Mouse (Mus musculus): ENCODE results near the gene Prkar2b.
A peak's percentile ranks its signal among the peaks of the same experiment; 100 is the strongest.

Gene Prkar2b

DNA sequence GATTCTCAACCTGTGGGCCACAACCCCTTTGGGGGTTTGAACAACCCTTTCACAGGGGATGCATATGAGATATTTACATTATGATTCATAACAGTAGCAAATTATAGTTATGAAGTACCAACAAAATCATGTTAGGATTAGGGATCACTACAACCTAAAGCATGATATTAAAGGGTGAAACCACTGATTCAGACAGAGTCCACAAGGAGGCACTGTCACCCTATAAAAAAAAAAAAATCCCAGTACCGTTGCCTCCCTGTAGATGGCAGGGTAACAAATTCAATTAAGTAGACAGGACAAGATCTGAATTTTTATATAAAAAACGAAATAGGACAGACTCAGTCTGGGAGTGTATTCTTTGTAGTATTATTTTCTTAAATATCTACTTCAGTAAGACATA lies 93.6 kb downstream of the Prkar2b start:
- DNase-seq (ENCODE audit: low spot score in 2 of 2), result peak in 1 of 2 experiments; percentile 70

DNA sequence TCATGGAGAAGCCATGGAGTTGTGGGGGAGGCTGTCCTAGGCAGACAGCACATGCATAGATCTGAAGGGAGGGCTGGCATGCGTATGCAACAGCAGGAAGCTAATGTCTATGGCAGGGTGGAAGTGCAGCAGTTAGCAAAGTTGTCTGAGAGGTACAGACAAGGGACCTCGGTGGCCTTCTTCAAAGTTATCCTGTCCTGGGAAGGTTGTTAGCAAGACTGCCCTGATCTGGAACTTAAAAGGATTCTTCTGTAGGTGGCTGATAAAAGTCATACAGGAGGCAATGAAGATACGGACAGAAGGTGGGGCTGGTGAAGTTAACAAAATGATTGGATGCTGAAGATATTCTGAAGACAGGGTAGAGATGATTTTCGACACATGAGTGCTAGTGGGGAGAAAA lies 94.7 kb downstream of the Prkar2b start:
- no peak for DNase-seq (ENCODE audit: low spot score in 2 of 2)

GRCm38 (mm10) chr12:31965517-31966212 lies 95.4 kb downstream of the Prkar2b start:
- no peak for DNase-seq (ENCODE audit: low spot score in 2 of 2)

GRCm38 (mm10) chr12:31964074-31964473 lies 97.0 kb downstream of the Prkar2b start:
- DNase-seq (ENCODE audit: low spot score in 2 of 2), result no peak

- DNase-seq (ENCODE audit: low spot score in 2 of 2), result no peak
These were observed 105.3 kb downstream of the Prkar2b start for GRCm38 (mm10) chr12:31955843-31956242.

- no peak for DNase-seq (ENCODE audit: low spot score in 2 of 2)
These were observed 110.5 kb downstream of the Prkar2b start for GRCm38 (mm10) chr12:31950659-31951031.

GRCm38 (mm10) chr12:31949759-31950658 lies 111.1 kb downstream of the Prkar2b start, which contains the start of gene Hbp1:
Gene Hbp1, minus strand, starts transcription at chr12:31950535.
- peak; percentile 100 for DNase-seq (ENCODE audit: low spot score in 2 of 2)

DNA sequence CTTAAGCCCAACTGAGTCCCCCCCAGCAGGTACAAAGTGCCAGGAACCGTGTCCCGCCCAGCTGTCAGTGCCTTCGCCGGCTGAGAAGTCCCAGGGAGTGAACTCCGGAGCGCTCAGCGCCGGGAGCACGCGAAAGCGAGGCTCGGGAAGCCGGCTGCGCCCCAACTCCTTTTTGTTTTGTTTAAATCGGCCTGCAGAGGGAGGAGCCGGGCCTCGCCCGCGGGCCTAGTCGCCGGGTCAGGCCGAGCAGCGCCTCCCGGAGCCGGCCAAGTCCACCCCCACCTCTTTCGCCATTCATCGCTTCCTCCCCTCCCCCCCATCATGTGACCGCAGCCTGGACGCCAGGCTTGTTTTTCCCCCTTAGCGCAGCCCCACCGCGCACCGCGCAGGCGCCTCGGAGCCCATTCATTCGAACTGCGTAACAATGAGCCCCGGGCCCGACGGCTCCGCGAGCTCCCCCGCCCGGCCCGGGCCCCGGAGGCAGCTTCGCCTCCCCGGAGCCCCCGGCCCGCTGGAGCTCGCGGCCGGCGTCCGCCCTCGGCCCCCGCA lies 111.8 kb downstream of the Prkar2b start:
- DNase-seq (ENCODE audit: low spot score in 2 of 2), result peak; percentile 59 to 88

DNA sequence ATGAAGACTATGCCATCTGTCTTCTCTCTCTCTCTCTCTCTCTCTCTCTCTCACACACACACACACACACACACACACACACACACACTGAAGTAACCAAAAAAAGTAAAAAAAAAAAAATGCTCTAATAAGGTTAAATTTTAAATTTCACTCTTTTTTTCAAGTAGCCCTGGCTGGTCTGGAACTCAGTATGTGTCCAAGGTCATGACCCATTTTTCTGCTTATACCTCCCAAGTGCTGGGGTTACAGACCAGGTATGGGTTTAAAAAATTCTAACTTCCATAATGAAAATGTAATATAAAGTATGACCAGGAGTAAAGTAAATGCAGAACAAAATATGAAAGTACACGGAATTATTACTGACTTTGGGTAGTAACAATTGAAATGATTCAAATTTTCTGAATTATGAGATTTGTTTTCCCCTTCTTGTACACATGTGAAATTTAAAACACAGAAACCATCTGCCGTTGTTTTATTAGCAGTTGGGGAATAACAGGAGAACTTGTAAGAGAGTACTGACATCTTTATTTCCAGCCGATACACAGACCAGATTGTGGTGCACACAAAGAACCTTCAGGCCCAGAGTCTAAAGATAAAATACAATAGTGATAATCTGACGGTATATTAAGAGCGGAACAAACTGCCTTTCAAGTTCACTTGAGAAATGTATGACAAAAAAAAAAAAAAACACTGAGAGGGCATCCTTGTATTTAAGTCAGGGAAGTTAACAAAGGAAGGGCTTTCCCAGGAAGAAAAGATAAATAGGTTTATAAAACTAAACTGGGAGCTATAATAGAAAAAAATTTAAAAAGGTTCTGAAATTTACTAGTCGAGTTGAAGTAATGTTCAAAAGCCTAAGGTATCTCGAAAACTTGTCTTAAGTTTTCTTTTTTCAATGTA lies 112.7 kb downstream of the Prkar2b start:
- no peak for DNase-seq (ENCODE audit: low spot score in 2 of 2)

DNA sequence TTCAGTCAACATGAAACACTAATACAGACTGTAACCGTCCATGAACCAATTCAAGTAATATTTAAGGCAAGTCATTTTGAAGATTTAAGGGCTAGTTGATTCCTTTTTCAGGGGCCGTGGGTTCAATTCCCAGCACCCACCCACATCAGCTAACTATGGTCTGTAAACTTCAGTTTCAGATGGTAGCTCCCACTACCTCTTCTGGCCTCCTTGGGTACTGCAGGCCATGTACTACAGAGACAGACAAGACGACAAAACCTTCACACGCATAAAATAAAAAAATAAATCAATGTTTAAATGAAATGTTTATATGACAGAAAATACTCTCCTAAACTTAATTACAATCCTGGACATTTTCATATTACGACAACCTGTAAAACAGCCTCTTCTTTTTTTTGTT lies 113.6 kb downstream of the Prkar2b start:
- no peak for DNase-seq (ENCODE audit: low spot score in 2 of 2)

DNA sequence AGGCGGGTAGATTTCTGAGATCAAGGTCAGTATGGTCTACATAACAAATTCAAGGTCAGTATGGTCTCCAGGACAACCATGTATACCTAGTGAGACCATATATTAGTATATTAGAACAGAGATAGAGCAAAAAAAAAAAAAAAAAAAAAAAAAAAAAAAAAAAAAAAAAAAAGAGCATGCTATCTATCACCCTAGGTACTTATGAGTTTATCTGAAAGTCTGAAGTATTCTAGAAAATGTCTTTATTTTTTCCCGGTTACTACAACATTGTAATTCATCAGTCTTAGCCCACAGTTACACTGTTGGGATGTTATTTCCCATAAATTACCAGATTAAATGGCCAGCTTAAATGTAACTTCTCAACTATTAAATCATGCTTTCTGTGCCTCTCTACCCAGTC lies 116.7 kb downstream of the Prkar2b start:
- no peak for DNase-seq (ENCODE audit: low spot score in 2 of 2)

- no peak for DNase-seq (ENCODE audit: low spot score in 2 of 2)
These were observed 118.0 kb downstream of the Prkar2b start for GRCm38 (mm10) chr12:31943020-31943654.

DNA sequence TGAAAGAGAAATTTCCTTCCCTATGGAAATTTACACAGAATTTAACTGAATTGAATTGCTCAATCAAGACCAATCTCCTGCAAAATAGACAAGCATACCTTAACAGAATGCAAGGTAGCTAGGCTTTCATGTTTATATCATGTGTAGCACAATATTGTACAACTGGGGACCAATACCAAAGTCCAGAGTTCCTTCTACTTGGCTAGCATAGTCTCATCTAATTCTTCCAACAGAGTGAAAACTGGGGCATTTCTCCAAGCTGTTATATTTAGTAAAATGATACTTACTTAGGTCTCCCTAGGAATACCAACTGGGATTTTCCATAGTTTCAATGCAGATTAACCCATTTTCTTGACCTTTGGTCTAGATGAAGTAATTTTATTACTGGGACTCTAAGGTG lies 122.1 kb downstream of the Prkar2b start:
- DNase-seq (ENCODE audit: low spot score in 2 of 2), result no peak

DNA sequence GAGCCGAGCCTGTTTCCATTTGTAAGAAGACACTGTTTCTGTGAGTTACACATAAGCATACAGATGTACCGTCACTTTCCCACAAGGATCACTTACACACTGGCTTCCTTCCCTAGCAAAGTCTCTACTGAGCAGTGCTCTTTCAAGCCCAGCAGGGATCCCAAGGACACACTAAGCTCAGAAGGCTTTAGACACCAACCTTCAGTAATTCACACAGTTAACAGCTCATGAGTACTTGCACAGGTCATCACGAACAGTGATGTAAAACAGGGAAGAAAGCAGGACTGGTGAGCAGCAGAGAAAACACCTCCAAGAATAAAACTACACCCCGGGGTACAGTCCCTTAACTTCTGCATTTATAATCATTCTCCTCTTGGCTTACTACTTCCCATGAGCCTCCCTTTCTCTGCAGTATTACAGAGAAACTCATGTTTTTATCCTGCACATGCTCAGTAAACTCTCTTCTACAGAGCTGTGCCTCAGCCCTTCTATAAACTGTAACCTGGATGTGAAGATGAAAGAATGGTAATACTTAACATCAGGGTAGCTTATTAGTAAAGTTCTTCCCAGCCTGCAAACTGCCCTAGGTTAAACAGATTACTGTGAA lies 122.6 kb downstream of the Prkar2b start:
- DNase-seq (ENCODE audit: low spot score in 2 of 2), result no peak

GRCm38 (mm10) chr12:31937613-31938012 lies 123.5 kb downstream of the Prkar2b start:
- DNase-seq (ENCODE audit: low spot score in 2 of 2), result no peak

DNA sequence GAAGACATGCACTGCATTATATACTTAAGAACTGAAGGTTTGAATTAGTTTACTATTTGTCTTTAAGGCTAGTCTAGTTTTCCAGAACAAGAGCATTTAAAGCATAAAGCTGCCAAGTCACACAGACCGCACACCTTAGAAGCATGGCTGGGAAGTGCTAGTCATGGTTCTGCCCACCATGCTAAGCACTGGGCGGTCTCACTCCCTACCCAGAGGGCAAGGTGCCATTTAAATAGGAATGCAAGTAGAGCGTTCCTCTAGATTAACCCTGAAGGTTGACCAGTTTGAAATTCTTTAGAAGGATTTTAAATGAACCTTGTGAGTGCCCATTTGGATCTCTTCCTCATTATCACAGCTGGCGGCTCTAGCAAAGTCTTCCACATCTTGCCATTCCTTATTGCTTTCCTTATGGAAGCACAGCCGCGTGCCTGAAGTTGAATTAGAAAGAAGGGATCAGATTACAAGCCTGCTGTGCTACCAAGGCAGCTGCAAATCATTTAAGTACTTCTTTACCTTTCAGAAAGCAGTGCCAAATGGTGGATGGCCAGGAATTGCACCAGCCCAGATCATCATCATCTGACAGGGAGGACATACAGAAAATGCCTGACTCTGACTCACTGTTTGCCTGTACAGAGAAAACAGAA lies 124.3 kb downstream of the Prkar2b start:
- DNase-seq (ENCODE audit: low spot score in 2 of 2), result no peak

DNA sequence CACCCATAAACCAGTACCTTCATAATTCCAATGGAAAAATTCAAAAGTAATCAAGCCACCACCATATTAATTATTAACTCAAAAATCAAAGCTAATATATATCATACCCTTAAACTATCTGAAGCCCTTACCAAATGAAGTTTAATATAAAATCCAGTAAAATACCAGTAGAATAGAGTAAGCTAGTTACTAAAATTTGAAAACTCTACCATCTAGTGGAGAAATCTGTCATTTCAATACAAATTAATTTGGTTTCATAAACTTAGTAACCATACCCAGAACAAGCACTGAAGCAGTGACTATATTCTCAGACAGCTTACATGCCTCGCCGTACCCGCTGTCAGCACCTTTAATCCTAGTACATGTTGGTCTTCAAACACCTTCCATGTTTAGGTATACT lies 129.3 kb downstream of the Prkar2b start:
- DNase-seq (ENCODE audit: low spot score in 2 of 2), result no peak

DNA sequence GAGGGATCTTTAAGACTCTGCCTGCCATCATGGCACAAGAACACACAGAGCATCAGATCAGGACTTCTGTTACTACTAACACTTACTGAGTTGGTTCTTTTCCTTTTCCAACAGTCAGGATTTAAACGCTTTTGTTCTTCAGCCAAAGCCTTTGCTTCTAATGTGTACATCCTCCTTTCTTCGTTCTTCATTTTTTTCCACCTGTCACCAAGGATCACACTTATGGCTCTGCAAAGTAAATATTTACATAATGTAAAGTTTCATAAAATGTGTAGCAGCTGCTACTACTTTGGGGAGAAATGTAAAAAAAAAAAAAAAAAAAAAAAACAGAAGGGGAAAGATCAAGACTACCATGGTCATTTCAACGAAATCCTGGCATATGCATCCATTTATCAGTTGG lies 132.6 kb downstream of the Prkar2b start:
- DNase-seq (ENCODE audit: low spot score in 2 of 2), result no peak

GRCm38 (mm10) chr12:31926661-31927061 lies 134.4 kb downstream of the Prkar2b start:
- DNase-seq (ENCODE audit: low spot score in 2 of 2), result peak in 1 of 2 experiments; percentile 79

GRCm38 (mm10) chr12:31925343-31925742 lies 135.8 kb downstream of the Prkar2b start:
- DNase-seq (ENCODE audit: low spot score in 2 of 2), result no peak
